Mouse (Mus musculus) T-cell, adult 2 months (primary cell): ENCODE measurements at regions not wholly inside any gene's neighbourhood (a gene's known extent, or its start where the extent isn't known, plus 50 kb on each side); places are given as distances from the start of the nearest gene placed in this dataset.
A peak's percentile ranks its signal among the peaks of the same experiment; 100 is the strongest.

Source experiments
- DNase-seq: peaks from one replicate; pipeline ENCODE4 v3.0.0; 2022; ENCODE audit warnings: low spot score

- no peak for DNase-seq
Observed at GRCm38 (mm10) chr6:49893113-49893512, 70.6 kb downstream of the Npy start.

- no peak for DNase-seq
Observed at GRCm38 (mm10) chr6:49899146-49899545, 76.6 kb downstream of the Npy start.

GRCm38 (mm10) chr6:49901512-49901911, 79.0 kb downstream of the Npy start:
- no peak for DNase-seq

GRCm38 (mm10) chr6:49904001-49904400, 81.5 kb downstream of the Npy start:
- no peak for DNase-seq

GRCm38 (mm10) chr6:49906456-49906855, 83.9 kb downstream of the Npy start:
- DNase-seq = no peak

- DNase-seq = no peak
Observed at GRCm38 (mm10) chr6:49919089-49919812, 96.7 kb downstream of the Npy start.

GRCm38 (mm10) chr6:49919813-49920170, 97.3 kb downstream of the Npy start:
- no peak for DNase-seq

GRCm38 (mm10) chr6:49924296-49924695, 101.8 kb downstream of the Npy start:
- no peak for DNase-seq

GRCm38 (mm10) chr6:49928075-49928474, 105.6 kb downstream of the Npy start:
- DNase-seq = no peak

- peak; percentile 63 for DNase-seq
Observed at GRCm38 (mm10) chr6:49930104-49930503, 107.6 kb downstream of the Npy start.

GRCm38 (mm10) chr6:49943087-49943486, 120.6 kb downstream of the Npy start:
- DNase-seq = no peak

GRCm38 (mm10) chr6:49958891-49959290, 136.4 kb downstream of the Npy start:
- DNase-seq = no peak

- no peak for DNase-seq
Observed at GRCm38 (mm10) chr6:49961166-49961565, 138.7 kb downstream of the Npy start.

GRCm38 (mm10) chr6:49965944-49966545, 143.5 kb downstream of the Npy start:
- DNase-seq = no peak

GRCm38 (mm10) chr6:49966555-49966954, 143.5 kb upstream of the Mpp6 start:
- DNase-seq = no peak

GRCm38 (mm10) chr6:49973258-49973865, 136.7 kb upstream of the Mpp6 start:
- DNase-seq = peak; percentile 48

- DNase-seq = no peak
Observed at GRCm38 (mm10) chr6:49977783-49978182, 132.3 kb upstream of the Mpp6 start.

GRCm38 (mm10) chr6:49983740-49984139, 126.3 kb upstream of the Mpp6 start:
- DNase-seq = peak; percentile 28

GRCm38 (mm10) chr6:49985127-49985526, 124.9 kb upstream of the Mpp6 start:
- peak; percentile 49 for DNase-seq

- DNase-seq = no peak
Observed at GRCm38 (mm10) chr6:49987141-49987540, 122.9 kb upstream of the Mpp6 start.

GRCm38 (mm10) chr6:49987541-49988210, 122.4 kb upstream of the Mpp6 start:
- DNase-seq = no peak

GRCm38 (mm10) chr6:49989585-49990521, 120.2 kb upstream of the Mpp6 start:
- DNase-seq = no peak
